Mouse (Mus musculus): ENCODE results near the gene Ddah2.

Gene Ddah2
- long read RNA-seq, experiment 1, transcript Ddah2-201 (7 exons, 1,342 nt), result major isoform, 17 of 21 reads
- long read RNA-seq, experiment 1, partial matches to known transcripts, result 1 of 21 reads
- long read RNA-seq, experiment 1, other reads (novel, unspliced or antisense), result 3 of 21 reads
- long read RNA-seq, experiment 2, transcript Ddah2-201 (7 exons, 1,342 nt), result major isoform, 17 of 19 reads
- long read RNA-seq, experiment 2, partial matches to known transcripts, result 1 of 19 reads
- long read RNA-seq, experiment 2, other reads (novel, unspliced or antisense), result 1 of 19 reads

GRCm38 (mm10) chr17:35058911-35059892, at the start of gene Ddah2:
Gene Ddah2, plus strand, starts transcription at chr17:35059035.
- intact Hi-C loops (cut with DNase I), result no loop called here

DNA sequence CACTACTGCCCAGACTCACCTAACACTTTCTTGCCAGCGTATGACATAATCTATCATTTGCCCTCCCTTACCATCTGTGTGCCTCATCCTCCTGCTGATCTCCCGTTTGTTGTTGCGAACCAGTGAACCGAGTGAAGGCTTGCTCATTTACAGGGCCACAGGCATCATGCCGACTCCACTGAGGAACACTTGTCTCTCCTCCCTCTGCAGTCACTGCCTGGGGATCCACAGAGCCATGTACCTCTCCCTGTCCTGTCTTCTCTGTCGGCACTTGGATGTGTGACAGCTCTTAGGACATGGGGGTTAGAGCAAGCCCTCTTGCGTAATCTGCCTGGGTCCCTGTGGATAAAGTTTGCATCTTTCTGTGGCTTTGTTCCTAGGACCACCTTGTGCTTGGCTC, 49.2 kb upstream of the Ddah2 start:
- intact Hi-C loops (cut with DNase I), result no loop called here

- intact Hi-C loops (cut with DNase I), result no loop called here
Measured at GRCm38 (mm10) chr17:35011440-35011839, 47.4 kb upstream of the Ddah2 start.

GRCm38 (mm10) chr17:35012430-35012829, 46.4 kb upstream of the Ddah2 start:
- intact Hi-C loops (cut with DNase I), result no loop called here

GRCm38 (mm10) chr17:35013221-35013620, 45.6 kb upstream of the Ddah2 start:
- intact Hi-C loops (cut with DNase I), result no loop called here

DNA sequence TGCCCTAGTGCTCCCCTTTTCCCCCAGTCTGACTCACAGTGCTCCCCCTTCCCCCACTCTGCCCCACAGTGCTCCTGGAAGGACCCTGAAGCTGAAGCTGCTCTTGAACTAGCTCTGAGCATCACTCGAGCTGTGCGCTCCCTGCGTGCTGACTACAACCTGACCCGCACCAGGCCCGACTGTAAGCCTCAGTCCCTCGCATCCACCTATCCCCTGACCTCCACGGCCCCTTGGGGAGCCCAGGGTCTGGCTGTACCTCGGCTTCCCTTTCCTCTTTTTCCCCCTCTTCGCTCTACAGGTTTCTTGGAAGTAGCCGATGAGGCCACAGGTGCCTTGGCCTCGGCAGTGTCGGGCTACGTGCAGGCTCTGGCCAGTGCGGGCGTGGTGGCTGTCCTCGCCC, 43.5 kb upstream of the Ddah2 start:
- intact Hi-C loops (cut with DNase I), result no loop called here

DNA sequence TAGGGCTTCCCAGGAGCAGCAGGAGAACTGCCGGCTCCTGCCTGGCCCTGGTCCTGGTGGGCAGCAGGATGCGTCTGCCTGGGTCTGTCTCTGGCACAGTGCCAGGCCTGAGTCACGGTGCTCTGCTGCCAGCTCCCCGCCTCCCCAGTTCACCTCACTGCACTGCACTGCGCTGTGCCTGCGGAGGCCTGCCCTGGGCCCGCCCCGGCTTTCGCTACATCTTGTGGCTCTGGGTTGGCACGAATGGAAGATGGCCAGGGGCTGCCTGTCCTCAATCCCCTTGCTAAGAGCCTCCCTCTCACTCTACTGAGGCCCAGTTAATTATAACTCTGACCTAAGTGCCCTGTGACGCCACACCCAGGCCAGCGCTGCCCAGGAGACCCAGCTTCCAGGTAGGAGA, 42.5 kb upstream of the Ddah2 start, which contains the start of gene Vwa7:
Vwa7 (plus strand) TSS at position 204 of the 400 bp plus-strand sequence.
- intact Hi-C loops (cut with DNase I), result no loop called here

DNA sequence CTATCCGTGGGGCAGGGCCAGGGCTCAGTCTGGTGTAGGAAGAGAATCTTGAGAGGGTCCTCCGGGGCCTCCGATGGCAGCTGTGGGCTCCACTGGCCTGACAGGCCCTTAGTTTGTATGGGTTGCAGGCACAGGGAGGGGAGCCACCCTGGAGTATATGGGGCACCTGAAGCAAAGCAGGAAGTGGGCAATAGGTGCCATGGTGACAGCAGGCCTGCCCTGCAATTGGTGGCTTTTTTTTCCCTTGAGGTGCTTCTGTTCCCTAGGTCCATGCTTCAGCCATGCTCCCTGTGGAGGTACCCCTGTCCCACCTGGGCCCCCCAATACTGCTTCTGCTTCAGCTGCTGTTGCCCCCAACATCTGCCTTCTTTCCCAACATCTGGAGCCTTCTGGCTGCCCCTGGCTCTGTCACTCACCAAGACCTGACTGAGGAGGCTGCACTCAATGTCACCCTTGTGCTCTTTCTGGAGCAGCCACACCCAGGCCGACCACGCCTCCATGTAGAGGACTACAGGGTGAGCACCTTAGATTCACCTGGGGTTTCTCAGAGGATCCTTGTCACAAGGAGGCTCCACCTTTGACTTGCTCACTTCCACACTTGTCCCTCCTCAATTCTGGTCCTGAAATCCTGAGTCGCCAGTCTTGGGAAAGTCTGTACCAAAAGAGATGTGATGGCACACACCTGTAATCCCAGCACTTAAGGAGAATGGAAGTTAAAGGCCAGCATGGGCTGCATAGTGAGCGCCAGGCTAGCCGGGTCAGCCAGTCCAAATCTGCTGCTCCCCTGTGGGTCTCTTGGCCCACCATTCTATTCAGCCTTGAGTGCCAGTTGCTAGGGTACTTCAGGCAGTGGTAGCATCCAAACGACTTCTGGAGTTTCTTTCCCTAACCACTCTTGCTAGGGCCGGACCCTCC, 41.8 kb upstream of the Ddah2 start:
- intact Hi-C loops (cut with DNase I), result no loop called here

DNA sequence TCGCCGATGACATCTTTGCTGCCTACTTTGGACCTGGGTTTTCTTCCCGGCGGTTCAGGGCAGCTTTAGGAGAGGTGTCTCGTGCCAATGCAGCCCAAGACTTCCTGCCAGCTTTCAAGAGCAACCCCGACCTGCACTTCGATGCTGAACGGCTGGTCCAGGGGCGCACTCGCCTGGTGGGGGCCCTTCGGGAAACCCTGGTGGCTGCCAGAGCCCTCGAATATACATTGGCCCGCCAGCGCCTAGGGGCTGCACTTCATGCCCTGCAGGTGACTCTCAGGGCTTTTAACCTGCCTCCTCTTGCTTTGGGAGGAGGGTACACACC, 41.2 kb upstream of the Ddah2 start:
- intact Hi-C loops (cut with DNase I), result no loop called here

- intact Hi-C loops (cut with DNase I), result no loop called here
Measured at GRCm38 (mm10) chr17:35018171-35018570, 40.7 kb upstream of the Ddah2 start.

DNA sequence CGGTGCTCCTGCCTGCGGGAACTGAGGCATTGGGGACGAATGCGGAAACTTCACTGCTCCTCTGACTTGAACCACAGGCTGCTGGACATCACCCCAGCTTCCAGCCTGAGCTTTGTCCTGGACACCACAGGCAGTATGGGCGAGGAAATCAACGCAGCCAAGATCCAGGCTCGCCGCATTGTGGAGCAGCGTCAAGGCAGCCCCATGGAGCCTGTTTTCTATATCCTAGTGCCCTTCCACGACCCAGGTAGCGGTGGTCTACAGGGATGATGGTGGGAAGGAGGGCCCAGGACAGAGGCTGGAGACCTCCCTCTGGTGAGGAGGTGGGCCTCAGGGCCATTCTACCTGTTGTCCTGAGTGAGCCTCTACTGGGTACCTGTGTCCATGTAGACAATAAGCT, 38.9 kb upstream of the Ddah2 start:
- intact Hi-C loops (cut with DNase I), result loop anchor here (5.0 to 10.0 kb wide), 3 partner anchors 42 to 215 kb away; partner anchors contain the start of genes Atp6v1g2, Ly6g5c and Nfkbil1

- intact Hi-C loops (cut with DNase I), result loop anchor here (5.0 to 10.0 kb wide), 3 partner anchors 42 to 214 kb away; partner anchors contain the start of genes Atp6v1g2, Ly6g5c and Nfkbil1
Measured at GRCm38 (mm10) chr17:35020551-35020950, 38.3 kb upstream of the Ddah2 start.

- intact Hi-C loops (cut with DNase I), result loop anchor here (5.0 to 10.0 kb wide), 3 partner anchors 41 to 214 kb away; partner anchors contain the start of genes Atp6v1g2, Ly6g5c and Nfkbil1
Measured at GRCm38 (mm10) chr17:35021163-35021808, 37.5 kb upstream of the Ddah2 start.

DNA sequence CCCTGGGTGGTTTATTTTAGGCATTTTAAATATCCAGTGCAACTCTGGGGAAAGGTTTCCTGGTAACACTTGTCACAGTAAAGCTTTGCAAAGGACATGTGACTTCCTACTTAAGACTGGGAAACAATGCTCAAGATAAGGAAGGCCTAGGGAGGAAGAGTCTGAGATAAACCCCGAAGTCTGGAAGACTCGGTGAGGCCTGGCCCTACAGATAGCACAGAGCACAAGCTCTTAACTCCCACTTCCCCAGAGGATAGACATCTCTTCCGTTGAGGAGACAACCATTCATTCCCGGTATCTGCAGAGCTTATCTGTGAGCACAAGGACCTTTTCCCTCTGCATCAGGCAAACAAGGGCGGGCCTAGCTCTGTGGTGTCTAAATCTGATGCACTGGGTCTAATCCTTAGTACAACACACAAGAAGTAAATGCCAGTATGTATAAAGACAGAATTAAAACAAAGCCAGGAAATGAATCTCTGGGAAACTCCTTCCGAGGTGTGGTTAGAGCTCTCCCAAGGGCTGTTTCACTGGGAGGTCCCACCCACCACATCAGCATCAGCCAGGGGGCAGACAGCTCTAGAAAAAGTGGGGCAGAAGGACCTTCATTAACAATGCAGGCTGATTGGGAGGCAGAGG, 36.9 kb upstream of the Ddah2 start:
- intact Hi-C loops (cut with DNase I), result loop anchor here (5.0 to 10.0 kb wide), 3 partner anchors 40 to 213 kb away; partner anchors contain the start of genes Atp6v1g2, Ly6g5c and Nfkbil1

GRCm38 (mm10) chr17:35022541-35023060, 36.2 kb upstream of the Ddah2 start:
- intact Hi-C loops (cut with DNase I), result loop anchor here (5.0 to 10.0 kb wide), 3 partner anchors 40 to 212 kb away; partner anchors contain the start of genes Atp6v1g2, Ly6g5c and Nfkbil1

DNA sequence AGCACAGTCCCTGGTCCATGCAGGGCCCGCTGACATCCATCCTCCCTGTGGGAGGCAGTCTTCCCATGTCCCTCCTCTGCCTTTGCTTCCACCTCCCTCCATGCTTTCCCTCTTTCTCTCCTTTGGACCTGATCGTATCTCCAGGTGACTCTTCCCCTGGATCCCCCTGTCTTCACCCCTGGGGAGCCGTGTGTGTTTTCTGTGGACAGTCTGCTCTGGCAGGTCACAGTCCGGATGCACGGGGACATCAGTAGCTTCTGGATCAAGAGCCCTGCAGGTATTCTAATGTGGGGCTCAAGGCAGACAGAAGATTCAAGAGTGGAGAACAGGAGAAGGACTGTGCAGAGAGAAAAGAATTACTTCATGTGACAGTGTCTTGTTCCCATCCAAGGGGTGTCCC, 35.6 kb upstream of the Ddah2 start:
- intact Hi-C loops (cut with DNase I), result loop anchor here (5.0 to 10.0 kb wide), 3 partner anchors 39 to 212 kb away; partner anchors contain the start of genes Atp6v1g2, Ly6g5c and Nfkbil1

GRCm38 (mm10) chr17:35023756-35024155, 35.1 kb upstream of the Ddah2 start:
- intact Hi-C loops (cut with DNase I), result loop anchor here (5.0 to 10.0 kb wide), 3 partner anchors 39 to 211 kb away; partner anchors contain the start of genes Atp6v1g2, Ly6g5c and Nfkbil1

DNA sequence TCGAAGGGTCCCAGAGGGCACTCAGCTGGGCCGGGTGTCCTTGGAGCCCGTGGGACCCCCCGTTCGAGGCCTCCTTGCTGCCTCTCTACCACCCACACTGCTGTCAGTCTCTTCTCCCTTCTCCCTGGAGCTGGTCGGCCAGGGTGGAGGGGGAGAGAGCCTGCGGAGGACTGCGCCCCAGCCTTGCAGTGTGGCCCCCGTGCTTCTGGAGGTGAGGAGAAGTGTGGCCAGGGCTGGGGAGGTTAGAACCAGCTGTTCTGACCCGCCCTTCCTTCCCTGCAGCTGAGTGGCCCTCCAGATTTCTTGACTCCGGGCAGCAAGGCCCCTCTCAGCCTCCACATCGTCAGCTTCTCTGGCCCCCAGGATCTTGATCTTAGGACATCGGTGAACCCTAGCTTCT, 34.6 kb upstream of the Ddah2 start:
- intact Hi-C loops (cut with DNase I), result loop anchor here (5.0 to 10.0 kb wide), 3 partner anchors 38 to 211 kb away; partner anchors contain the start of genes Atp6v1g2, Ly6g5c and Nfkbil1

Data from adrenal gland (tissue).